Mouse (Mus musculus): ENCODE measurements at regions not wholly inside any gene's neighbourhood (a gene's known extent, or its start where the extent isn't known, plus 50 kb on each side); places are given as distances from the start of the nearest gene placed in this dataset.

DNA sequence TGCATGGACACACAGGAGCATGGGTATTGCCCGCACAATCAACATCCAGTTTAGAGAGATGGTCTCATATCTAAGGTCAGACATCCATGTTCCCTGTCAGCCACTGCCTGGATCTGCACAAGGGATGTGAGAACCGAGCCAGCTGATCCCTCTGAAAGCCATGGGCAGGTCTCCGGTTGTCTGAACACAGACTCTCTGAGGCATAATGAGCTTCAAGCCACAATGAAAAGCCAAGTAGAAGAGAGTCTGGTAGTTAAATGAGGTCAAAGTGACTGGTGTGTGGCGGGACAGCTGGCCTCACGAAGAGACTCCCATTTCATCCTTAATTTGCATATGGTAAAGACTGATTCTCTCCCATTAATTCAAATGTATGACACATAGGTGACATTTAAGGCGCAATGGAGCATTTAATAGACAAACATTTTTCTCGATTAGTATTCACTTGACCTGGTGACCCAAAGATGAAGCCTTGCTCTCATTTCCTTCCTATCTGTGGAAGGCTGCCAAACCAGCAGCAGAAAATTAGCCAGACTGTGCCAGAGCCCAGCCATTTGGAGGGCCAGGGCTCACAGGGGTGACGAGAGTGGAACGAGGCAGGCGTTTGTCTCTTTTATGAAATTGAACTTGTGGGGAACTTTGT, 132.2 kb downstream of the Rpl14 start:
- Histone ChIP-seq H3K9ac (replicated peaks) (no peak overlapping the region), H3K4me1 (replicated peaks) (peaks cover 20% of the 10 kb centered on the region), H3K27ac (peak overlapping the region; percentile 58), H3K4me3 (replicated peaks) (no peak overlapping the region), H3K9me3 (no peaks in the 10 kb centered on the region), H3K4me2 (replicated peaks) (no peak overlapping the region), H3K27me3 (no peaks in the 10 kb centered on the region), H3K36me3 (no peaks in the 10 kb centered on the region)
- ATAC-seq, result peak; percentile 66; the same call in 1 of the 2 replicates
- 48% methylated on average over 10 of the region's 10 CpGs for WGBS

DNA sequence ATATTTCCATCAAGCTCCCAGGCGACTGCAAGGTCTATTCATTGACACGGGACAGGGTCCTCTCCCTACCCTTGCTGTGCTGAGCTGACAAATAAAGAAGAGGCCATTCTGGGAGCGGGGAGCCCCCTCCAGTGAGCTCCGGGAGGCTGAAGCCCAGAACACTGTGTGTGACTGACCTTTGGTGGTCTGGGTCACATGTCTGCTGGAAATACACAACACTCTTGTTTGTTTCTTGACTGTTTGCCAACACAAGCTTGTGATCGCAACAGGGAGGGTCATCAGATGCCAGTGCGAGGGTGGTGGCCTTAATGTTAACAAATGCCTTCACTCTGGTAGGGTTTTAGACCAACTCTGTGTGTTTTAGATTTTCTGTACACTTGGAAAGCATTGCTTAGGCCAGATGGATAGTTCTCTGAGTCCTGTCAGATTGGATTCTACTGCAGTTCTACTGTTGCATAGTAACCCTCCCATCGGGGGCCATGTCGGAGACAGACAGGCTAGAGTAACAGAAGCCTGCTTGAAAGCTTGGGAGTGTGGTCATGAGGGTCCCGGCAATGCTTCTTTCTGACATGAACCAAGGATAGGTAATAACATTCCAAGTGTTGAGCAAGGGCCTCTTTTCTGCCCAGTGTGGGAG, 135.4 kb downstream of the Rpl14 start:
- no peak for ATAC-seq
- WGBS, result 74% methylated on average over 9 of the region's 9 CpGs

DNA sequence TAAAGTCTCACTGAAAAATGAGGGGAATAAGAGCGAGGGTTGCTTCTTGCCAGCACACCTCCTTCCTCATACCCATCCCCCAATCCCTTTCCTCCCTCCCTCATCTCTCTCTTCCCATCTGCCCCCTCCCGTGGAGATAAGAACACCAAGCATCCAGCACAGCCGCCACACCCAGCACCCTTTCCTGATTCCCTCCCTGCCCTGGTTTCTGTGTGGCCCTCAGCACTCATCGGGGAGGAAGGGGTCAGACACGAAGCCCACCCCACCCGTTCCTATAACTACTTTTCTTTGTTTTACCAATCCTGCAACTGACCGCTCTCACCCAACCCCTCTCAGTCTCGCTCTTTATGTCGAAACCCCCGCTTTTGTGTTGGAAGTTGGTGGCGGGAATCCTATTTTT, 137.3 kb downstream of the Rpl14 start:
- H3K4me3 ChIP-seq (replicated peaks), result peak overlapping the region; percentile 8; the same call in 1 of the 2 replicates
- peak overlapping the region; percentile 38 for H3K4me2 ChIP-seq (replicated peaks)
- WGBS, result 11% methylated on average over 11 of the region's 11 CpGs
- 0 out of 2 replicates have a peak, but pooled peaks have one; percentile 14 for ATAC-seq
- 0 out of 2 replicates have a peak, but pooled peaks cover 5% of the 10 kb centered on the region for H3K9me3 ChIP-seq
- H3K27me3 ChIP-seq, result no peaks in the 10 kb centered on the region
- no peak overlapping the region for H3K9ac ChIP-seq (replicated peaks)
- H3K36me3 ChIP-seq, result no peaks in the 10 kb centered on the region
- peaks cover 18% of the 10 kb centered on the region for H3K4me1 ChIP-seq (replicated peaks)
- H3K27ac ChIP-seq, result no peak overlapping the region

More for the DNA sequence above, 135.4 kb downstream of the Rpl14 start:
- H3K4me3 ChIP-seq (replicated peaks), result no peak overlapping the region
- no peak overlapping the region for H3K9ac ChIP-seq (replicated peaks)
- no peaks in the 10 kb centered on the region for H3K9me3 ChIP-seq
- no peak overlapping the region for H3K4me2 ChIP-seq (replicated peaks)
- peaks cover 28% of the 10 kb centered on the region for H3K4me1 ChIP-seq (replicated peaks)
- H3K27me3 ChIP-seq, result no peaks in the 10 kb centered on the region
- no peaks in the 10 kb centered on the region for H3K36me3 ChIP-seq
- no peak overlapping the region for H3K27ac ChIP-seq

DNA sequence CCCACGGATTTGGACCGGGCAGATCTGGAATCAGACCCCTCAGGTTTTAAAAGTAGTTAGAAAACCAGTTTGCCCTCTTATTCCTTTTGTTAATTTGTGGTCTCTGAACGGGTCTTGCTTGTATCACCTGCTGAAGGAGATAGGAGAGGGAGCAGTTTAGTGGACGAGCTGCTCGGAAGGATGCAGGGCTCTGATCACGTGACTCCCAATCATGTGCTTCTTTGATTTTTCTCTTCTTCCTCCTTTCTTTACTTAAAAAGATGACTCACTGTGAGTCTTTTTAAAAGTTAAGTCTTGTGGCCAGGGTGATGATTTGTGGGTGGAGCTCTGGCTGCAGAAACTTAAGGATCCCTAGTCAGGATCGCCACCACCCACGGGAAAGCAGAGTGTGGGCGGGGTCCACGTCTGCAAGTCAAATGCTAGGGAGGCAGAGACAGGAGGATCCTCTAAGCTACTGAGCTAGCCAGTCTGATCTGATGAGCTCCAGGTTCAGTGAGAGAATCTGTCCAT, 138.0 kb downstream of the Rpl14 start:
- Histone ChIP-seq H3K4me3 (replicated peaks) (no peak overlapping the region), H3K27me3 (no peaks in the 10 kb centered on the region), H3K27ac (no peak overlapping the region), H3K9ac (replicated peaks) (no peak overlapping the region), H3K4me1 (replicated peaks) (peaks cover 15% of the 10 kb centered on the region), H3K9me3 (0 out of 2 replicates have a peak, but pooled peaks cover 5% of the 10 kb centered on the region), H3K4me2 (replicated peaks) (peak overlapping the region; percentile 38), H3K36me3 (no peaks in the 10 kb centered on the region)
- no peak for ATAC-seq
- WGBS, result 62% methylated on average over 10 of the region's 10 CpGs

DNA sequence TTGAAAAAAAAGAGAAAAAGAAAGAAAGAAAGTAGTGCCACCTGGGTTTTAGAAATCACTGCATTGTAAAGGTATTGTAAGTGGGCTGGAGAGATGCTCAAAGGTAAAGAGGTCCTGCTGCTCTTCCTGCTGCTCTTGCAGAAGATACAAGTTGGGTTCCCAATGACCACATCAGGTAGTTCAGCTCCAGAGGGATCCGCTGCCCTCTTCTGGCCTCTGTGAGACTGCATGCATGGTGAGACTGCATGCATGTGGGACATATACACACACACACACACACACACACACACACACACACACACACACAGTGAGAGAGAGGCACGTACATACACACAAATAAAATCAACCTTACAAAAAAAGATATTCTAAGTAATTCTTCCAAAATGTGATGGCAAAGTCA, 141.7 kb downstream of the Rpl14 start:
- Histone ChIP-seq H3K27ac (no peak overlapping the region), H3K4me3 (replicated peaks) (no peak overlapping the region), H3K9ac (replicated peaks) (no peak overlapping the region), H3K36me3 (no peaks in the 10 kb centered on the region), H3K9me3 (0 out of 2 replicates have a peak, but pooled peaks cover 5% of the 10 kb centered on the region), H3K4me1 (replicated peaks) (peaks cover 12% of the 10 kb centered on the region), H3K4me2 (replicated peaks) (no peak overlapping the region), H3K27me3 (no peaks in the 10 kb centered on the region)
- no peak for ATAC-seq
- 88% methylated on average over 2 of the region's 2 CpGs for WGBS

DNA sequence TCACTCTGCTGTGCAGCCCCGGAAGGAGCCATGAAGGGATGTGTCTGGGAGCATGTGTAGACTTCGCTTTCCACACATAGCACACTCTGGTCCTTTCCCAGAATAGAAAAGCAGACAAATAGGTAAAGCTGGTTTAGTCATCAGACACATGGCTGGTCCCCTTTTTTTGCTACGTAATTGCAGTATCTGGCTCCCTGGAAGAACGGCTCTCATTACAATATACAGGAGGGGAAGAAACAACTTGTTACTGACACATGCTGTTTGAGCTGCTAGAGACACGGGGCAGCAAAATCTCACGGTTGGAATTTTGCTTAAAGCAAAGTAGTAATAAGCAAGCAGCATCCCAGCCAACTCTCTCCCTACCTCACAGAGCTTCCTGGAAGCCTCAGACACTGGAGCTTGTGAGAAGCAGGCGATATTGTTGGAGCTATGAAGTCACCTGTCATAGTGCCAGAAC, 144.4 kb downstream of the Rpl14 start:
- no peak for ATAC-seq
- H3K36me3 ChIP-seq, result no peaks in the 10 kb centered on the region

DNA sequence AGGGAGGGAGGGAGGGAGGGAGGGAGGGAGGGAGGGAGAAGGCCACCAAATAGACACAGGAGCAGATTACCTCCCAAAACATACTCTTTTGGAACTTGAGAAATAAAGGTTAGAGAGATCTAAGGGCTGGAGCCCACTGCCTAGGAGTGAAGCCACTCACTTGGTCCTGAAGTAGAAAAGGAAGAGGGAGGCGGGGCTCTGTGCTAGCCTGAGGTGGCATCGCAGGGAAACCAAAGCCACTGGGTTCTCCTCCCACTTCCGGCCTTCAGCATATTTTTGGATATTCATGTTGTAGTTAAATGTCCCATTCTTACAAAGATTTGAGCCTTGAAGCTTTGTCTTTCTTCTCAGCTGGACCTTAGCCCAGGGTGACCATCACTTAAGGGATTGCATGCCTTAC, 147.6 kb downstream of the Rpl14 start:
- no peak for ATAC-seq
- H3K4me1 ChIP-seq (replicated peaks), result no peaks in the 10 kb centered on the region

More for the DNA sequence above, 144.4 kb downstream of the Rpl14 start:
- Histone ChIP-seq H3K4me1 (replicated peaks) (no peaks in the 10 kb centered on the region), H3K4me2 (replicated peaks) (no peak overlapping the region), H3K9me3 (0 out of 2 replicates have a peak, but pooled peaks cover 5% of the 10 kb centered on the region), H3K27ac (no peak overlapping the region), H3K4me3 (replicated peaks) (no peak overlapping the region), H3K27me3 (no peaks in the 10 kb centered on the region), H3K9ac (replicated peaks) (no peak overlapping the region)
- 86% methylated on average over 7 of the region's 7 CpGs for WGBS

DNA sequence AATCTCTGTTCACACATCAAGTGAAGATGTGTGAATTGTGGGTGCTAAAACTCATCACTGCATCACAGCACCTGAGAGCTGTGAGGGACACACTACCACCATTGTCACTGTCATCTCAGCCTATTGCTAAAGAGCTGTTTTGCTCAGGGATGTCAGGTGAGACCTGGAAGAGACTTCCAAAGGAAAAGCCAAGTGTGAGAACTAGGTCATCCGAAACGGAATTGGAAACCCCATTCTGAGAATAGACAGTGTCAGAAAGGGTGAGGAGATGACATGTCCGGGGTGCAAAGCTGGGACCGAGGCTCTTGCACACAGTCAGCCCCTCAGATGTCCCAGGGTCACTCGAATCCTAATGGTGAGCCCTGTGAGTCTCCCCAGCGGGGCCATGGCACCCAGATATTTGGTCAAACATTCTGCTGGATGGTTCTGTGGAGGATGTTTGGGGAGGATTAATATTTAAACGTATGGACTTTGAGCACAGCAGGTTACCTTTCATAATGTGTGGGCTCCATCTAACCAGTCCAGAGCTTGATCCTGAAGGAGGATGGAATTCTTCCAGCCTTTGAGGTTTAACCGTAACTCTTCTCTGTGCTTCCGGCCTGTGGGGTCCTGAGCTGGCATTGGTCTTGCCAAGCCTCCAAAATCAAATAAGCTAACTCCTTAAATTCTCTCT, 150.3 kb downstream of the Rpl14 start:
- Histone ChIP-seq H3K36me3 (no peaks in the 10 kb centered on the region), H3K27me3 (no peaks in the 10 kb centered on the region), H3K9me3 (peaks cover 6% of the 10 kb centered on the region; the same call in 1 of the 2 replicates), H3K9ac (replicated peaks) (no peak overlapping the region), H3K27ac (no peak overlapping the region), H3K4me1 (replicated peaks) (no peaks in the 10 kb centered on the region), H3K4me3 (replicated peaks) (no peak overlapping the region), H3K4me2 (replicated peaks) (no peak overlapping the region)
- 86% methylated on average over 9 of the region's 9 CpGs for WGBS
- no peak for ATAC-seq

More for the DNA sequence above, 147.6 kb downstream of the Rpl14 start:
- 85% methylated on average over 3 of the region's 3 CpGs for WGBS
- H3K27ac ChIP-seq, result no peak overlapping the region
- no peak overlapping the region for H3K9ac ChIP-seq (replicated peaks)
- no peaks in the 10 kb centered on the region for H3K36me3 ChIP-seq
- H3K4me3 ChIP-seq (replicated peaks), result no peak overlapping the region
- no peaks in the 10 kb centered on the region for H3K27me3 ChIP-seq
- no peak overlapping the region for H3K4me2 ChIP-seq (replicated peaks)
- no peaks in the 10 kb centered on the region for H3K9me3 ChIP-seq

DNA sequence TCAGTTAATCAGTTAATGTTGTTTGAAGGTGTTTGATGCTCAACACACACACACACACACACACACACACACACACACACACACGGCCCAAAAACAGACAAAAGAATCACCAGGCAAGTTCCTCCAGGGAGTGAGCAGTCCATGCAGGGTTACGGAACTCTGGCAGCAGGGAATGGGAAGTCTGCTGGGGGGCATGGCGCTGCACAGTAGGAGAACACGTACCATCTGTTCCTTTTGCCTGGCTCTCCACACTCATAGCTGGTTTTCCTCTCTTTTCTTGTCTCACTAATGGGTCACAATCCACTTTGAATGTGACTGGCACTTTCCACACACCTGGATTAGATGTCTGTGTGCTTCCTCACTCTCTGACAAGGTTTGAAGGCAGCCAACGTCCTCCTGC, 151.8 kb downstream of the Rpl14 start:
- Histone ChIP-seq H3K9me3 (peaks cover 11% of the 10 kb centered on the region; the same call in 1 of the 2 replicates), H3K9ac (replicated peaks) (no peak overlapping the region), H3K4me3 (replicated peaks) (no peak overlapping the region), H3K36me3 (no peaks in the 10 kb centered on the region), H3K4me1 (replicated peaks) (no peaks in the 10 kb centered on the region), H3K27me3 (no peaks in the 10 kb centered on the region), H3K27ac (no peak overlapping the region), H3K4me2 (replicated peaks) (no peak overlapping the region)
- no peak for ATAC-seq
- WGBS, result 71% methylated on average over 5 of the region's 5 CpGs

DNA sequence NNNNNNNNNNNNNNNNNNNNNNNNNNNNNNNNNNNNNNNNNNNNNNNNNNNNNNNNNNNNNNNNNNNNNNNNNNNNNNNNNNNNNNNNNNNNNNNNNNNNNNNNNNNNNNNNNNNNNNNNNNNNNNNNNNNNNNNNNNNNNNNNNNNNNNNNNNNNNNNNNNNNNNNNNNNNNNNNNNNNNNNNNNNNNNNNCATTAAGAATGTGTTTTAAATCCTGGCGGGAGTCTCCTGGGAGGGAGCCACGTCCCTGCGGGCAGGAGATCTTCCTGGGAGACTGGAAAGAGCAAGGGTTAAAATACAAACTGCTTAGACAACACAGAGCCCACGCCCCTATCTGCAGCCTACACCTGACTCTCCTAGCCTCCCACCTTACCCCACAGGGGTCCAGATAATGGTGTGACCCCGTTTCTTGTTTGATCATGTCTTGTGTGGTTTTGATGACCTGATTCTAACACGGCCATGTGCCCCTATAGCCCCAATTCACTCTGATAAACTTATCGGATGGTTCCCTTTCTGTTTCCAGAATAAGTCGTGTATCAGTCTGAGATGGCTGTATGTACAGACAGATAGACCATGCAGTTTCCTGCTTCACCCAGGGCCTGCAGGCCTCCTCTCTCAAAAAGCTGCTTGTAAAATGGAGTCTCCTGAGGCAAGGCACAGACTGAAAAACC, 160.8 kb downstream of the Rpl14 start:
- no peak overlapping the region for H3K4me3 ChIP-seq (replicated peaks)
- H3K36me3 ChIP-seq, result no peaks in the 10 kb centered on the region
- H3K27me3 ChIP-seq, result no peaks in the 10 kb centered on the region
- H3K4me2 ChIP-seq (replicated peaks), result no peak overlapping the region
- peaks cover 43% of the 10 kb centered on the region for H3K4me1 ChIP-seq (replicated peaks)
- no peak overlapping the region for H3K27ac ChIP-seq
- H3K9ac ChIP-seq (replicated peaks), result no peak overlapping the region
- H3K9me3 ChIP-seq, result 0 out of 2 replicates have a peak, but pooled peaks cover 2% of the 10 kb centered on the region
- WGBS, result 22% methylated on average over 8 of the region's 8 CpGs
- ATAC-seq, result no peak

DNA sequence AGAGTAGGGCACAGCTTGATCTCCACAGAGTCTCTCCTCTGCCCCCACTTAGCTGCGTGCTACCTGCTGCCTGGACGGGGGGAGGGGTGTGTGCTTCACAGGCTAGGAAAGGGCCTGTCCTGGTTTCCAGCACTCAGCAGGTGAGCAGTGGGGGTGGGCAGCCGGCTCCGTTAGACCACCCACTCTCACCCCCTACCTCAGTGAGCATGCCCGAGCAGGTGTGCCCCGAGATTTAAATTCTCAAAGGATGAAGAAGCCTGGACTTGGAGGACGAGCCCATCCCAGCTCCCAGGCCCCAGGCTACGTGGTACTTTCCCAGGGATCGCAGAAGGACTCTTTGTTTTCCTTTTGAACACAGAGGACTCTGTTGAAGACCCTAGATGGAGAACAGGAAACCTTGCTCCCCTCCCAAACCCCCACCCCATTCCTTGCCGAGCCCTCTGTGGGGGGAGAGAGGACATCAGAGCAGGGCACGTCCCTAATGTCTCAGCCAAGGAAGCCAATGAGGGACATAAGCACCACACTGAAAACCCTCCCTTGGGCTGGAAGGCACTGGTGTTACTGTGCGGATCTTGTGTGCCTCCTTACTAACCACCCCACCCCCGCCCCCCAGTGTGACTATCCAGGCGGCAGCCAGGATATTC, 161.5 kb downstream of the Rpl14 start:
- Histone ChIP-seq H3K4me3 (replicated peaks) (no peak overlapping the region), H3K9me3 (0 out of 2 replicates have a peak, but pooled peaks cover 2% of the 10 kb centered on the region), H3K27ac (no peak overlapping the region), H3K36me3 (no peaks in the 10 kb centered on the region), H3K27me3 (no peaks in the 10 kb centered on the region), H3K4me1 (replicated peaks) (peaks cover 44% of the 10 kb centered on the region), H3K4me2 (replicated peaks) (no peak overlapping the region), H3K9ac (replicated peaks) (no peak overlapping the region)
- ATAC-seq, result peak; percentile 43
- 19% methylated on average over 14 of the region's 14 CpGs for WGBS

Data from midbrain, embryonic 13.5 days (tissue).